Mouse (Mus musculus): ENCODE data around the gene Gmpr.
"Not testable (repeated sequence)": the region's sequence is repeated elsewhere in the genome, so short reads cannot be mapped to it uniquely, and the experiment has no call there.

Gene Gmpr

GRCm38 (mm10) chr13:45507274-45508229, at the start of gene Gmpr:
Gene Gmpr, plus strand, starts transcription at chr13:45507444.
- DNase-seq (ENCODE audit: low read depth) = no peak

DNA sequence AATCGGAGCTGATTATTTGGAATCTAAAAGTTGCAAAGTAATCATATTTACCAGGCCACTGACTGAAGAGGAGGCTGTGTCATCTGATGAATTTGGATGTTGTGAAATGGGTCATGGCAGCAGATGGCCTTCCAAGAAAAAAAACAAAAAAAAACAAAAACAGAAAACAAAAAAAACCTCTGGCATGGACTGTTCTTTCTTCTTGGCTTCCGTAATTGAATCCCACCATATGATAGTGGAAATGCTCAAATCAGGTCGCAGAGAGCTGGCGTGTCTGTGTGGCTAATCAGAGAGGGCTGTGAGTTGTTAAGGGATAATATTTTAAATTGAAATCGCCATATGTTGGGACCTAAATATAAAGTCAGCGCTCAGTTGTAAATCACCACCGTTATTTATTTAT, 49.8 kb upstream of the Gmpr start:
- no peak for DNase-seq (ENCODE audit: low read depth)

- DNase-seq (ENCODE audit: low read depth) = no peak
These were observed 47.1 kb upstream of the Gmpr start for GRCm38 (mm10) chr13:45460177-45460576.

- DNase-seq (ENCODE audit: low read depth) = no peak
These were observed 45.8 kb upstream of the Gmpr start for GRCm38 (mm10) chr13:45461370-45461958.

DNA sequence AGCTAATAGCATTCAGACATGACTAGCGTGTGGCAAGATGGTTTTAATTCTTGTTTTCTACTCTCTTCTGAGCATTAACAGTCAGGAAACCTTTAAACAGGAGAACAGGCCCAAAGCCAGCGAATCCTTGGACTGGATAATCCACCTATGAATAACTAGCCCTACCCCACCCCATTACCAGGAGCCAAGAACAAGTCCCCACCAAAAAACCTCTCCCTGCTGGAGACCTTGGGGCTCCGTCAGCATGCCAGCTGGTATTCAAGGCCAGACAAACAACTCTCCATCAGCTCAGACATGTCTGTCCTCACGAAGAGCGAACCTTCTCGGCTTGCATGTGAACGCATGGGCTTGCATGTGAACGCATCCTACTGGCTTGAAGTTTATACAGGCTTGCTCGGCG, 41.6 kb upstream of the Gmpr start:
- peak; percentile 27 for DNase-seq (ENCODE audit: low read depth)

DNA sequence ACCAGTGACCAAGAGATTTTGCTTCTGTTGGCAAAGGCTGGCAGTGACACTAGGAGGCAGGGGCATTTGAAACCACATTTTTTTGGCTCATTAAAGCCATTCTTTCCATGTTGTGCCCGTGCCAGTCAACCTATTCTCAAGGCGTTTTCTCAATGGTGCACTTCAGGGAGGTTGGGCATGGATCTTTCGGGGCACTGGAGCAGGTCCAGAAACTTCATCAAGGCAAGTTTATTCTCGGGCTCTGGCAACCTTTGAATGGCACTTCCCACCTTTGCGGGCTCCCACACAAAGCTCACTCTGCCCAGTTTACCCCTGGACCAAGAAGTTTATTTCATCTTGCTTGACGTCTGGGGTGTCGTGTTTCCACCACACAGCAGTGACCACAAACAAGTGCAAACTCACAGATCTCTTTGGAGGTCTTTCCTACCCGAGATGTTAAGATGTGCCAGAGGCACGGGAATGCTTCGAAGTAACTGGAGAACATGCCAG, 41.2 kb upstream of the Gmpr start:
- peak; percentile 51 for DNase-seq (ENCODE audit: low read depth)

DNA sequence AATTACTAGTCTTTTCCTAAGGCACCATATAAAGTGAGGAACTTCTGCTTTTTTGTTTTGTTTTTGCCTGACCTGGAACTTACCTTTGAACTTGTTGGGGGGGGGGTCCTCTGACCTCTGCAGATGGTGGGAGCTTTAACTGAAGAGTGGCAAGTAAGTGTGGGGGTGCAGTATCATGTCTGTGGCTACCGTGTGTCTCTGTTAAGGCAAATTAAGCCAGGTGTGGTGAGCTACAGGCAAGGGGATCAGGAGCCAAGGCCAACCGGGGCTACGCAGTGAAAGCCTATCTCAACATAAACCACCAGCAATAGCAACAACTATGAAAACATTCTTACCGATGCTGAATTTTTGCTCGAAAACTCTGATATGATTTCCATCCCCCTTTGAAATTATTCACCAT, 38.5 kb upstream of the Gmpr start:
- no peak for DNase-seq (ENCODE audit: low read depth)

GRCm38 (mm10) chr13:45469481-45470301, 37.6 kb upstream of the Gmpr start:
- DNase-seq (ENCODE audit: low read depth) = peak; percentile 60

DNA sequence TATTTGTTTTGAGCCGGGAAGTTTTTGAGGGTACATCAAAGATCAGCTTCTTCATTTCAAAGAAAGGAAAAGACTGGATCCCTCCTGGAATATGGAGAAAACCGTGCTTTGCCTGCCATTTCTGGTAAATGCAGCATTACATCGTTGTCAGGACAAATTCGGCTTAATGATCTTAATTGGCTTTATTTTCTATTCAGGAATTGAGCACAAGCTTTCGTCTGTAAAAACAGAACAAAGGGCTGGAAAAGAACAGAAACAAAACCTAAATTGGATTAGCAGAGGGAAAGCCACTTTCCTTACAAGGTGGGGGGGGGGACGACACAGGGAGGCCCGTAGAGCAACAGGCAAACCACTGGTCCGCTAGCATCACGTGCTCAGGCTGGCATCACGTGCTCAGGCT, 33.9 kb upstream of the Gmpr start:
- no peak for DNase-seq (ENCODE audit: low read depth)

DNA sequence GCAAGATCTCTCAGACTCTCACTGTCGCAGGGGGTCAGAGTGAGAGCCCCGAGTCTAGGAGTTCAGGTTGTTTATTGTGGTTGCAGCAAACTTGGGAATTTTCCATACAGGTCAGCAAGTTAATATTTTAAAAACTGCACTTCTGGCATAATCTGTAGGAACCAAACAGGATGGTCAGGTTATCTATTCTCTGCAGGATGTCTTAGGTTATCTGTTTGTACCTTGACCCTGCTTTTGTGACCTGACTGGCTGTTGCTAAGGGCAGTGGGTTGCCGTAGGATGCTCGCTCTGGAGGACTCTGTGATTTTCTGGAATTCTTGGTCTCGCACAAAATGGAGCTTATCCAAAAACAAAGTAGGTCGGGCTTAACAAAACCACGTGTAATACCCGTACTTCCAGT, 31.9 kb upstream of the Gmpr start:
- no peak for DNase-seq (ENCODE audit: low read depth)

- peak; percentile 62 for DNase-seq (ENCODE audit: low read depth)
These were observed 30.1 kb upstream of the Gmpr start for GRCm38 (mm10) chr13:45477183-45477582.

DNA sequence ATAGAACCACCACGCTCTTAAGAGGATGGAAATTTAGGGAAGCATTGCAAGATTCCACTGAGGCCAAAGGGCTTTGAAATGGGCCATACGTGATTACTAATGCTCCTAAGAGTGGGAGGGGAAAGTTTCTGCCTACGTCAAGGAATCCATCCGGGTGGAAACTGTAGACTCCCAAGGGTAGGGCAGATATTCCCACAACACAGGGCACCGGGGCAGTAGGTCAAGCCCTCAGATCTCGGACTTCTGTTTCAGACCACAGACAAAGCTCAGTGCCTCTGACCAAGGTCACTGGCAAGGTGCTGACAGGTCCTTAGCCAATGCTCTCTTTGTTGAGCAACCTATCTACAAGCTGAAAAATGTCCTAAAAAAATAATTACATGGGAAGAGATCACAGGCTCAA, 27.3 kb upstream of the Gmpr start:
- no peak for DNase-seq (ENCODE audit: low read depth)

- DNase-seq (ENCODE audit: low read depth) = no peak
These were observed 24.0 kb upstream of the Gmpr start for GRCm38 (mm10) chr13:45483215-45483614.

DNA sequence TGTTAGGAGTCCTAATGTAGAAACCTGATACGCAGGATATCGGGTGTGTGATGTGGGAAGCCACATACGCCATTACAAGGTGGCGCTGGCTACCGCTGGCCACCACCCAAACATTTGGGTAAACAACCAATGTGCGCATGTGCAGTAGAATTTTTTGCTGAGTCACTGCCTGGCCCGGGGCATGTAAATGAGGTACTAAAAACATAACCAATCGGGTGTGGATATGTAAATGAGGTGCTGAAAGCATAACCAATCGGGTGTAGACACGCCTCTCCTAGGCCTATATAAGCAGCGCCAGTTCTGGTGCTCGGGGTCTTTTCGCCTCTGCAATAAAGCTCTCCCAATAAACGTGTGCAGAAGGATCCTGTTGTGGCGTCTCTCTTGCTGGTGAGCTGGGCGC, 23.3 kb upstream of the Gmpr start:
- not testable (repeated sequence) for DNase-seq (ENCODE audit: low read depth)

DNA sequence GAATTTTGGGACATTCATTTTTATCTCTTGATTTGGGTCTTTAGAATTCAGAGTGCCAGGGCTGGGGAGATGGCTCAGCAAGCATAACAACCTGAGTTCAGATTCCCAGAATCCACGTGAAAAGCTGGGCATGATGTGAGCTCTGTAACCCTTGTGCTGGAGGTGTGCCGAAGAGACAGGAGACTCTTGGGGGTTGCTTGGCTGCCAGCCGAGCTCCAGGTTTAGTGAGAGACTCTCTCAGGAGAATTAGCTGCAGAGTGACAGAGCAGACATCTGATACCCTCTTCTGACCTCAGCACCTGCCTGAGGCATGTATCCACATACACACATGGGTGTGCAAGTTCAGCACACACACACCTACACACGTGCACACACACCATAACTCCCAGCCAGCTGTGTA, 21.6 kb upstream of the Gmpr start:
- DNase-seq (ENCODE audit: low read depth) = no peak

- DNase-seq (ENCODE audit: low read depth) = no peak
These were observed 20.6 kb upstream of the Gmpr start for GRCm38 (mm10) chr13:45486598-45486997.

DNA sequence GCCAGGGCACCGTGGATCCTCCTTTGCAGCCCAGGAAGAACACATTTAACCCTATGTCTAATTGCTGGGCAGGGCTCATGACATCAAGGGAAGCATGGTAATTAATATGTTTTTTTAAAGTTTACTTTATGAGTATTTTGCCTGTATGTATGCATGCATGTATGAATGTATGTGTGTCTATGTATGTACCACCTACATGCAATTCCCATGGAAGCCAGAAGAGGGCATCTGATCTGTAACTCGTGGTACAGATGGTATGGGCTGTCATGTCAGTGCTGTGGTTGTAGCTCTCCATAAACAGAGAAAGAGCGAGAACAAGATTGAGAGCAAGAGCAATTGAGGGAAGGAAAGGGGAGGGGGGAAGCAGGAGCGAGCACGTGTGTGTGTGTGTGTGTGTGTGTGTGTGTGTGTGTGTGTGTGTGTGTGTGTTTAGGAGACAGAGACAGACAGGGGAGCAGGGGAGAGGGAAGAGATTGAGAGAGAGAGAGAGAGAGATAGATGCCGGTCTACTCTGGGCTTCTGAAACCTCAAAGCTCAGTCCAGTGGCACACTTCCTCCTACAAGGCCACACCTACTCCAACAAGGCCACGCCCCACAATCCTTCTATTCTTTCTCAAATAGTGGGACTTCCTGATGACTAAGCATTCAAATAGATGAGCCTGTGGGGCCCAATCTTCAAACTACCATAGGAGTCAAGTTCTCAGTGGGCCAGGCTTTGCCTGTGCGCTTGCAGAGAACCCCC, 15.1 kb upstream of the Gmpr start:
- DNase-seq (ENCODE audit: low read depth) = no peak

DNA sequence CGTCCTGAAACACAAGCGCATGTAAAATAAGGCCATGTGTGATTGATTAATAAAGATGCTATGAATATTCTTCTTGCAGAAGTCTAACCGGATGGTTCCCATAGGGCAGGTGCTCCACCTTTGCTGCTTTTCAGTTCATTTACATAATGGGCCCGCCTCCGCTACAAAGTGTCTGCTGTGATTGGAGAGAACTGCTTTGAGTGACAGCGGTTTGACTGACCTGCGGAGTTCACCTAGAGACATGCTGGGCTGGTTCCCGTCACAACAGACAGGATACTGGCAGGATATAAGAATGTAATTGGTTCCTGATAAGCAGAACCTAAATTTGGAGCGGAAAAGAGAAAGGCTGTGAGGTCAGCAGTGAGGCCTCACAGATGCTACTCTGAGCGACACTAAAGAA, 13.4 kb upstream of the Gmpr start:
- no peak for DNase-seq (ENCODE audit: low read depth)

DNA sequence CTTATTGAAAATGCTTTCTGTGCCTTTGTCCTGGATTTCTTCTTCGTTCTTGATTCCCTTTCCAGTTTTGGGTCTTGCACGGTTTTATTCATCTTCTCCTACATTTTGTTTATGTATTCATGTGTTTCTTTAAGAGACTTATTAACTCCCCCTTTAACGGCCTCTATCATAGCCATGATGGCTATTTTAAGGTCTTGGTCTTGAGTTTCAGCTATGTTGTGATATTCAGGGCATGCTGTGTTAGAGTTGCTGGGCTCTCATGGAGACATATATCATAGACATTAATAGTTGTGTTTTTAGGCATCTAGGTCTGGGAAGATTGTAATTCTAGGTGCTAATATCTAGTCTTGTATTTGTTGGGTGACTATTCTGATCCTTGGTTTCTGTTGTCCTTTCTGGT, 8.6 kb upstream of the Gmpr start:
- DNase-seq (ENCODE audit: low read depth) = no peak

DNA sequence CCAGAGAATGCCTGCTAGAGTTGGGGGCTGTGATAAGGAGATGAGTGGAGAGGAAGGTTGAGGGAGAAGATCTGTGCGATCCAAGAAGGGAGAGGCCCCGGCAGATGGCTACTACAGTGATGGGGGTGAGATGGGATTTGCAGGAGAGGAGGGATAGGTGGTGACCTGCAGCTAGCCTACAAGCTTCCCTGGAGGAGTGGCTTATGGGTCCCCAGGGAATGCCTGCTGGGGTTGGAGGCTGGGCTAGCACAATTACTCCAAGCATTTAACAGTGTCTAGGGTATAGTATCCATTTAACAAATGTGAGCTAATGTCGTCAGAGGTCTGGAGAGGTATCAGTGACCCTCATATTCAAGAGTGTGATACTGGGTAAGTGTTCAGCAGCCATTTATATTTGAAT, 7.9 kb upstream of the Gmpr start:
- no peak for DNase-seq (ENCODE audit: low read depth)

- no peak for DNase-seq (ENCODE audit: low read depth)
These were observed 7.3 kb upstream of the Gmpr start for GRCm38 (mm10) chr13:45499906-45500305.

GRCm38 (mm10) chr13:45502791-45503190, 4.5 kb upstream of the Gmpr start:
- DNase-seq (ENCODE audit: low read depth) = no peak
